Mouse (Mus musculus) lung, adult 18-20 months (tissue): ENCODE results near the gene Olfr196.
"Not testable (repeated sequence)": the region's sequence is repeated elsewhere in the genome, so short reads cannot be mapped to it uniquely, and the experiment has no call there.

ENCODE experiments used
- DNase-seq, 2 experiments: peaks; one replicate each; pipeline ENCODE4 v3.0.0; 2022; ENCODE audit warnings: mixed read lengths in 2 of 2

Olfr196 gene

GRCm38 (mm10) chr16:59170354-59170753, at the start of gene Olfr196:
TSS of gene Olfr196 (minus strand) at chr16:59170454.
- DNase-seq: no peak

- not testable (repeated sequence) for DNase-seq
Observed at GRCm38 (mm10) chr16:59219667-59220066, 49.4 kb upstream of the Olfr196 start, which contains the start of gene Olfr199. TSS of gene Olfr199 (minus strand) at chr16:59219767.

- DNase-seq: not testable (repeated sequence)
Observed at GRCm38 (mm10) chr16:59217861-59218260, 47.6 kb upstream of the Olfr196 start.

- not testable (repeated sequence) for DNase-seq
Observed at GRCm38 (mm10) chr16:59203433-59203832, 33.2 kb upstream of the Olfr196 start, which contains the start of gene Olfr198. TSS of gene Olfr198 (minus strand) at chr16:59203533.

GRCm38 (mm10) chr16:59151996-59152395, 18.3 kb downstream of the Olfr196 start:
- no peak for DNase-seq

GRCm38 (mm10) chr16:59146746-59147145, 23.5 kb downstream of the Olfr196 start, which contains the start of gene Olfr195:
TSS of gene Olfr195 (plus strand) at chr16:59147046.
- no peak for DNase-seq

- DNase-seq: no peak
Observed at GRCm38 (mm10) chr16:59141105-59141504, 29.1 kb downstream of the Olfr196 start.

GRCm38 (mm10) chr16:59130740-59131139, 39.5 kb downstream of the Olfr196 start:
- no peak for DNase-seq

- DNase-seq: no peak
Observed at GRCm38 (mm10) chr16:59120969-59121368, 49.3 kb downstream of the Olfr196 start, which contains the start of gene Olfr194. TSS of gene Olfr194 (minus strand) at chr16:59121069.
